Mouse (Mus musculus) erythroblast, embryonic 14.5 days (primary cell): ENCODE results near the gene Ccdc77.

ENCODE experiments used
- GATA1 ChIP-seq: IDR thresholded peaks from 2 replicates; pipeline ENCODE4 v1.6.1; 2012; ENCODE audit warnings: low read length, inconsistent platforms, mixed read lengths
- TAL1 ChIP-seq: IDR thresholded peaks from 3 replicates; pipeline ENCODE4 v1.6.1; 2012; ENCODE audit warnings: low read length, inconsistent platforms, mixed read lengths

DNA sequence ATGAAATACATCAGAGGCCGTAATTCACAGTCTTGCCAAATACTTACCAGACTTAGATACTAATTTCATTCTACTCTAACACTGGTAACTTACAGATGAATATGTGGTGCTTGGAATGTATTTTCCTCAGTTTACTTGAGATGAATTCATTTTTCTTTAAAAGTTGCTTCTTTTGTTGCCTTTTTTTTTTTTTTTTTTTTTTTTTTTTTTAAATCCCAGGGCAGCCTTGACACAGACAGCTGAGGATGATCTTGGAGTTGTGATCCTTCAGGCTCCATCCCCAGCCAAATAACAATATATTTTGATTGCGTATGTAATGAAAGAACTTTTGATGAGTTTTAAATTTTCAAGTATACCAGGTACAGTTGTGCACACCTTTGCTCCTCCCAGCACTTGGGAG is 2.0 kb downstream of the Ccdc77 start:
- TF ChIP-seq GATA1 (no peak), TAL1 (no peak)
